Comparison of ENCODE assay signal across 28 mouse cellular contexts in the genomic region with DNA sequence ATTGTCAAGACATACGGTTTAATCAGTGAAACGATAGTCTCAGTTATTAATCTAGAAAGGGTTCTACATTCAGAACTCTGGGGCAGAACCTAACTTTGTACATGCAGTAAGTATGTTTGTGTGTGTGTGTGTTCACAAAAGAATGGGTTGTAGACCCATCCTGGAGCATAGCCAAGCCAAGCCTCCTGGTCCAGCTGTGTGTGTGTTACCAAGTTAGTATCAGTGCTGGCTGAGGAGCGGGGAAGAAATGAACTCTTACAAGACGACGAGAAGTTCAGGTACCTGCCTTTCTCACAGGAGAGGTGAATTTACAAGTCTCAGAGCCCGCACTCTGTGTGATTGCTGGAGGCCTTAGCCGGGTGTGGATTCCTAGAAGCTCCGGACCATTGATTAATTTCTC. TPM values are rescaled to one million over a fixed set of nuclear protein-coding genes. Genes with fewer than 3 reads are reported as not detected.
"Had no signal": no experiment of that assay in that cellular context is flagged by ENCODE, and none has a peak within 500 bp of the region (broad histone marks: within the 10 kb centered on the region; RNA-seq: fewer than 3 reads in every experiment).

No protein-coding gene starts in this region.

- H3K9ac ChIP-seq: embryonic facial prominence, embryonic 12.5 days; embryonic facial prominence, embryonic 13.5 days; embryonic facial prominence, embryonic 15.5 days; forebrain, embryonic 12.5 days; forebrain, embryonic 13.5 days; forebrain, embryonic 15.5 days; forebrain, postnatal 0 days had no signal

- H3K36me3 ChIP-seq: embryonic facial prominence, embryonic 12.5 days; embryonic facial prominence, embryonic 13.5 days; embryonic facial prominence, embryonic 15.5 days; forebrain, embryonic 15.5 days had no signal

- H3K9me3 ChIP-seq: embryonic facial prominence, embryonic 10.5 days; embryonic facial prominence, embryonic 12.5 days; embryonic facial prominence, embryonic 13.5 days; embryonic facial prominence, embryonic 15.5 days; forebrain, embryonic 10.5 days; forebrain, embryonic 12.5 days; forebrain, embryonic 13.5 days; forebrain, embryonic 15.5 days had no signal

- H3K27me3 ChIP-seq: embryonic facial prominence, embryonic 12.5 days; embryonic facial prominence, embryonic 13.5 days; embryonic facial prominence, embryonic 15.5 days; forebrain, embryonic 12.5 days; forebrain, embryonic 13.5 days; forebrain, embryonic 15.5 days had no signal

- ATAC-seq: forebrain, embryonic 13.5 days; forebrain, embryonic 14.5 days; forebrain, embryonic 15.5 days; forebrain, embryonic 16.5 days; forebrain, postnatal 0 days had no signal

- H3K4me2 ChIP-seq: embryonic facial prominence, embryonic 12.5 days; embryonic facial prominence, embryonic 13.5 days; embryonic facial prominence, embryonic 15.5 days; forebrain, embryonic 12.5 days; forebrain, embryonic 13.5 days; forebrain, embryonic 15.5 days had no signal

- DNase-seq: cerebellum, adult 2 months; cerebellum, adult 8-10 months; cerebellum, adult 9-10 months; cerebellum, adult 9-11 months; cerebellum, postnatal 10 days; cerebellum, postnatal 14 days; cerebellum, postnatal 25 days; cerebellum, postnatal 36 days; embryo, embryonic 11 days; forebrain, postnatal 0 days; gastrocnemius, postnatal 10 days; gastrocnemius, postnatal 14 days; gastrocnemius, postnatal 25 days; gastrocnemius, postnatal 36 days; heart, adult 18-20 months; heart, adult 2 months had no signal

- H3K27ac ChIP-seq: embryonic facial prominence, embryonic 10.5 days; embryonic facial prominence, embryonic 12.5 days; embryonic facial prominence, embryonic 13.5 days; embryonic facial prominence, embryonic 15.5 days; forebrain, embryonic 10.5 days; forebrain, embryonic 12.5 days; forebrain, embryonic 13.5 days; forebrain, embryonic 15.5 days; heart, adult 2 months had no signal

- H3K4me1 ChIP-seq: embryonic facial prominence, embryonic 10.5 days; embryonic facial prominence, embryonic 12.5 days; forebrain, embryonic 15.5 days had no signal

- H3K4me3 ChIP-seq: embryonic facial prominence, embryonic 10.5 days; embryonic facial prominence, embryonic 12.5 days; embryonic facial prominence, embryonic 13.5 days; embryonic facial prominence, embryonic 15.5 days; erythroblast, embryonic 14.5 days; forebrain, embryonic 10.5 days; forebrain, embryonic 12.5 days; forebrain, embryonic 13.5 days; forebrain, embryonic 15.5 days; heart, adult 2 months had no signal

RNA-seq across cellular contexts. Expression of a gene that starts 26.1 kb away (rescaled TPM):
- total RNA-seq: gastrocnemius, adult 8-10 months had no signal
